Mouse (Mus musculus) lung, postnatal 36 days (tissue): Measurements from ENCODE around the gene Stpg3.
A peak's percentile ranks its signal among the peaks of the same experiment; 100 is the strongest.

Experiments
- DNase-seq: peaks from one replicate; pipeline ENCODE4 v3.0.0; 2022; ENCODE audit warnings: mixed read lengths

The Stpg3 gene

GRCm38 (mm10) chr2:25178285-25178972 lies 36.0 kb downstream of the Stpg3 start:
- no peak for DNase-seq

- DNase-seq = peak; percentile 80
Measured at GRCm38 (mm10) chr2:25177685-25178084, 36.8 kb downstream of the Stpg3 start.

GRCm38 (mm10) chr2:25177076-25177475 lies 37.4 kb downstream of the Stpg3 start:
- DNase-seq = no peak

- DNase-seq = peak; percentile 75
Measured at GRCm38 (mm10) chr2:25176573-25176972, 37.9 kb downstream of the Stpg3 start.

GRCm38 (mm10) chr2:25175690-25176078 lies 38.8 kb downstream of the Stpg3 start:
- DNase-seq = no peak

- DNase-seq = no peak
Measured at GRCm38 (mm10) chr2:25174866-25175689, 39.4 kb downstream of the Stpg3 start.

- DNase-seq = no peak
Measured at GRCm38 (mm10) chr2:25173821-25174220, 40.6 kb downstream of the Stpg3 start.

- peak; percentile 68 for DNase-seq
Measured at GRCm38 (mm10) chr2:25172629-25173028, 41.8 kb downstream of the Stpg3 start.

- no peak for DNase-seq
Measured at GRCm38 (mm10) chr2:25171769-25172153, 42.7 kb downstream of the Stpg3 start.

GRCm38 (mm10) chr2:25171101-25171768 lies 43.2 kb downstream of the Stpg3 start:
- DNase-seq = no peak

- peak; percentile 66 for DNase-seq
Measured at GRCm38 (mm10) chr2:25170326-25171100, 43.9 kb downstream of the Stpg3 start.

GRCm38 (mm10) chr2:25169778-25170177 lies 44.7 kb downstream of the Stpg3 start:
- no peak for DNase-seq

- no peak for DNase-seq
Measured at GRCm38 (mm10) chr2:25168665-25168978, 45.8 kb downstream of the Stpg3 start.

GRCm38 (mm10) chr2:25167919-25168664 lies 46.3 kb downstream of the Stpg3 start:
- DNase-seq = peak; percentile 80

GRCm38 (mm10) chr2:25167481-25167880 lies 47.0 kb downstream of the Stpg3 start:
- DNase-seq = no peak
